Mouse (Mus musculus) CD4-positive, CD25-positive, alpha-beta regulatory T cell, adult 4 months (primary cell): Measurements from ENCODE around the gene Pigp. TPM values are rescaled to one million over a fixed set of nuclear protein-coding genes. Genes with fewer than 3 reads are reported as not detected.
"Not testable (repeated sequence)": the region's sequence is repeated elsewhere in the genome, so short reads cannot be mapped to it uniquely, and the experiment has no call there.

Experiments
- ATAC-seq: one replicate; pipeline ENCODE4 v1.8.0; 2017
- polyA plus RNA-seq, 2 experiments: library from polyadenylated mRNA; unstranded; fragments of 100-300 nt; shearing (Covaris generic); gene quantifications; one replicate each; pipeline ENCODE4 v1.2.1; 2017

Gene Pigp
- polyA plus RNA-seq, 2 experiments from 2014 or later, result 69.4 to 71.7 TPM

DNA sequence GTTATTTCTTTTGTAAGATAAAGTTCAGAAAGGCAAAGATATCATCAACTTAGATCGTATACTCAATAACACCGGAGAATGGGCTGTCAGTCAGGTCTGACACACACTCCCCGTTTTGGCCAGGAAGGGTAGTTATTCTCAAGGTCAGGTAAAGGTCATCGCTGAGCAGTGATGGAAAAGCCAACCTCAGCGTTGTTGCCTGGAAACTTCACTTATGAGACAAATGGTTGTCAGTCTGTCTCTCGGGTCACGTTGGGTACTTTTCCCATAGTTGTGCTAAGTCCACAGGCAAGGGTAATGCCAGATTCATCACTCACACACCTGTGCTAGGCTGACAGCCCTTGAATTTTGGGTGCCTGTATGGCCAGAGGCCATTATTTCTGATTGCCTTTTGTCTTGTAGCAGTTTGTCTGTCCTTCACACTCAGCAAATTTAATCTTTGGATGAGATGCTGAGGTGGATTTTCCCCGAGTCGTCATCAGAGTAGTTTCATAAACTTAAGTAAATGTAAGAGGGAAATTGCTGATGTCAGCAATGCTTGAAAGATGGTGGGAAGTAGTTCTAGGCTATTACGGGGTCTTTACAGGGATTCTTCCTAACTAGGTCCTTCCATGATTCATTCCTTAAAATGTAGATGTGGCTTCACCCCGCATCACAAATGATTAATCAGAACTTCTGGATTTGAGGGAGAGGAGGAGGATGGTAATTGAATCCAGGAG lies 14.7 kb downstream of the Pigp start:
- ATAC-seq, result no peak

DNA sequence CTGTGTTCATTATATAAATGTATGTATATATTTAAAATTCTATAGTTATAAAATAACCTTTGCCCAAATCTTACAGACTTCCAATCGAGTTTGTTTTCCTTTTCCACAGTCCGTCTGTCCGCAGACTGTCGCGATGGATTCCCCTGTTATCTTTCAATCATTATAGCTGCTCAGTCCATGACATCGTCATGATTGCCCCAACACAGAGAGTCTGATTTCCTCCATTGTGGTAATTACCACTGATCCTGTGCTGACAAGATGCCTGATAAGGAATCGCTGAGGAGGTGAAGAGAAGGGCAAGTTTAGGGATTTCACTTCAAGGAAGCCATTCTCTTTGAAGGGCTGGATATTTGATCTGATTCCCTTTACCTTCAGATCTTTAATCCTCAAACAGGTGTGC lies 15.6 kb downstream of the Pigp start:
- ATAC-seq, result no peak

DNA sequence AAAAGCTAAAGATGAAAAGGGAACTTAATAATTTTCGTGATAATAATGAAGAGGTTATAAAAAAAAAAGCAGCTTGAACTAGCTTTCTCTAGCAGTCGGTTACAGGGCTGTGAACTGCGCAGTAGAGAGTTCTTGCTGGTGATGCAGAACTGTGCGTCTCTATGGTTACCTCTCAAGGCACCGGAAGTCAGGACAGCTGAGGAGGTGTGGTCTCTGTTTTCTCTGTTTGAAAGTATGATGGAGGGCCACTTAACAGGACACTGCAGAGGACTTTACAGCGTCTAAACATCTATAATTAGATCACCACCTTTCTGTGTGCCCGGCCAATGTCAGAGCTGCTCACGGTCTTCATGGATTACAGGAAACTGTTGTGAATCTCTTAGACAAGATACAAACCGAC lies 17.2 kb downstream of the Pigp start:
- ATAC-seq, result peak; percentile 100

DNA sequence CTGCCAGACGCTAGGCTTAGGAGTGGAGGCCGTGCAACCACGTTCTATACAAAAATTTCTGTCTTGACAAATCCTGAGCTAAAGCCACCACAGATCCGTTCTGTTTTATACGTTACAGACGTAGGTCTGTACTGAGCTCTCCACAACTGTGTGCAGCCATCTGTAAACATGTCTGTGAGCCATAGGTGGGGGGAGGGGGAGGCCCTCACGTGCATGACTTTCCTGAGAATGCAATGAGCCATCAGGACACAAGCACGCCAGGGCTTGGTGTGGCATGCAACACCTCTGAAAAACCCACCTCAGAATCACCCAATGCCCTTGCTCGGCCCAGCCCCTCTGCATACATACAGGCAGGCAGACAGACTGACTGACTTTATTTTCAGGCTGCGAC lies 21.4 kb downstream of the Pigp start:
- ATAC-seq, result no peak

DNA sequence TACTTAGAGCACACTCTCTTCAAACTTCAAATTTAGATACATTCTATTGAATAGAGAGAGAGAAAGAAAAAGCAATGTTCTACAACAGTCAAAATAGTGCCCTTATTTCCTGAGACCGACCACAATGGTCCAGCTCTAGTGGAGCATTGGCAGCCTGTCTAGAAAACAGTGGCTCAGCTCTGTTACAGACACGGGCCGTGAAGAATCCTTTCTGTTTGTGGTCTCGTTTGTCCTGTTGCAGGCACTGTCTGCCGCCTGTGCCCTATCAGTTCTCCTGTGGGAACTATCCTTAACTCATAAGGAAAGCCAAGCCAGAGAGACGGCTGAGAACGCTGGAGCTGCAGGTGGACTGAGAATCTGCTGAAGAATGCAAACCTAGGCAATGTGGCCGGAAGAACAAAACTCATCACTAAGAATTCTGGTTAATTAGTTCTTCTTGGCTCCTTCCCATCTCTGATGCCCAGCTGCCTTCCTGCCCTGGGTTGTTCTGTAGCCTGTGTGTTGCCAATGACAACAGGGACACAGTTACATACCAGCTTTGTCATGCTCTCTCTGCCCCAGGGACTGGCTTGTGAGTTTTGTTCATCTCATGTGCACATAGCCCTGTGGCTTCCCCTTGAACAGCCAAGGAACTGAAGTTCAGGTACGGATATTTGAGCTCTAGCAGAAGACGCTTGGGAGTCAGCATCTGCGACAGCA lies 21.9 kb downstream of the Pigp start:
- no peak for ATAC-seq

DNA sequence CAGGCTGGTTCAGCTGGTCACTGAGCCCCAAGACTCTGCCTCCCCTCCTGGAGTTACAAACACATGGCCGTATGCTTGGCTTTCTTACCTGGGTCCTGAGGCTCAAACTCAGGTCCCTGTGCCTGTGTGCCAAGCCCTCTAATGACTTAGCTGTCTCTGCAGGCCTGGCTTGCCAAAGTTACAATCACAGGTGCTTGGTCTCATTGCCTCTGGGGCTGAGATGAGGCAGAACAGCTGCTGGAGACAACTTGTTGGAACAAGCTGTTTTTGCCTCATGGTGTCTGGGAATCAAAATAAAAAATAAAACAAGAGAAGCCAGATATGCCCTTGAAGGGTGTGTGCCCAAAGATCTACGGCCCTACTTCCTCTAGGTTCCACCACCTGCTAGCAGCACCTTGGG lies 22.9 kb downstream of the Pigp start:
- ATAC-seq, result no peak

DNA sequence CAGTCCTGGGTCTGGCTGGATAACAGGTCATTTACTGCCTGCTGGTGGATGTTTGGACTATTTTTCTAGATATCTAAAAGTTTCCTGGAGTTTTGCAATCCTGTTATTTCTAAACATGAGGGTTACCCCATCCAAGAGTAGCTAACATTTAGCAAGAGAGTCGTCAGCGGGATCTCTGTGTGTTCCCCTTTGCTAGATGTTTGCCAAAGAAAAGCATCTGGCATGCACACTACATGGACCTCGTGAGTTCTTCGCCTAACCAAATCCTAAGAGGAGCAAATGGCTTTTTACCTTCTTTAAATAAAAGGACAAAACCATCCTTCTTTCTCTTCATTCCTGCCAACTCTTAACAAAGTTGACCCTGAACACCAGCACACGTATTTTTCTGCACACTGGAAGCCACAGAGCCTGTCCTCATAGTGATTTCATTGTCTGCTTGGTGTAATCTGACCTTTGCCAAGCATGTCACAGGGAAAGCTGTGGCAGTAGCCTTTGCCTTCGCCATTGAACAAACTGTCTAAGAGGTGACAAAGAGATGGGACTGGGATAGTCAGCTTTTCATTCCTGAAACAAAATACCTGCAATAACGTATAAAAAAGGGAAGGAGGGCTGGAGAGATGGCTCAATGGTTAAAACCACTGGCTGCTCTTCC lies 24.4 kb downstream of the Pigp start:
- ATAC-seq, result no peak

DNA sequence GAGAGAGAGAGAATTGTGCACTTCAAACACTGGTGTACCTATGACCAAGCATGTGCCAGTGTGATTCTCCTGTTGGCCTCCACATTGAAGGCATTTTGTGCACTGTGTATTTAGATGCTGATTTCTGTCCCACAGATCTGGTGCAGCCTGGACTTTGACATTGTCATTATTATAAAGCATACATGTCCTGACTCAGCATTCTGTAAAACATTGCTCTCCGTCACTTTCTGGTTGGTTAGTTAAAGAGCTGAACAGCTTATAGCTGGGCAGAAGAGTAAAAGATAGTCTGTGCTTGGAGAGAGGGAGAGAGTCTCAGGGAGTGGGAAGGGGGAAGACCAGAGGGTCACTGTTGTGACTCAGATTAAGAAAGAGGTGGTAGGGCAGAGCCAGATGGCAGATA lies 25.9 kb downstream of the Pigp start:
- no peak for ATAC-seq

DNA sequence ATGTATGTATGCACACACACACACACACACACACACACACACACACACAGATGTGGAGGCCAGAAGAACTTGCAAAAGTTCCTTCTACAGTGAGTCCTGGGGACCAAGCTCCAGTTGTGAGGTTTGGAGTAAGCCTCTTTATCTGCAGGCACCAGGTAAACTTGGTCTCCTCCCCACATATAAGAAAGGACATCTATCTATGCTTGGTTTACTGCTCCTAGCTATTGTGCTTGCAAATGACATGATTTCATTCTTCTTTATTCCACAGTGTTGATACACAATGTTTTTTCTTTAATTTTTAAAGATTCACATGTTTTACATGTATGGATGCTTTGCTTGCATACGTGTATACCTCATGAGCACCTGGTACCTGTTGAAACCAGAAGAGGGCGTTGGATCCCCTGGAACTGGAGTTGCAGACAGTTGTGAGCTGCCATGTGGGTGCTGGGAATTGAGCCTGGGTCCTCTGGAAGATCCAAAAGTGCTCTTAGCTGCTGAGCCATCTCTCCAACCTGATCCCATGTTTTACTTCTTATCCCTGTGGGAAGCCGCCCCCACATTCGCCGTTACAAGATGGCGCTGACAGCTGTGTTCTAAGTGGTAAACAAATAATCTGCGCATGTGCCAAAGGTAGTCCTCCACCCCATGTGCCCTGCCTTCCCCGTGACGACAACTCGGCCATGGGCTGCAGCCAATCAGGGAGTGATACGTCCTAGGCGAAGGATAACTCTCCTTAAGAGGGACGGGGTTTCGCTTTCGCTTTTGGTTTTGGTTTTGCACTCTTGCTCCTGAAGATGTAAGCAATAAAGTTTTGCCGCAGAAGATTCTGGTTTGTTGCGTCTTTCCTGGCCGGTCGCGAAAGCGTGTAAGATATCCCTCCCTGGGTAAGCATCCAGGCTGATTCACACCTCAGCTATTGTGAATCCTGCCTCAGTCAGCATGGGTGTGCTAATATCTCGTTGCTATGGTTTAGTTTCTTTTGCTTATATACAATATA lies 32.2 kb downstream of the Pigp start:
- not testable (repeated sequence) for ATAC-seq

DNA sequence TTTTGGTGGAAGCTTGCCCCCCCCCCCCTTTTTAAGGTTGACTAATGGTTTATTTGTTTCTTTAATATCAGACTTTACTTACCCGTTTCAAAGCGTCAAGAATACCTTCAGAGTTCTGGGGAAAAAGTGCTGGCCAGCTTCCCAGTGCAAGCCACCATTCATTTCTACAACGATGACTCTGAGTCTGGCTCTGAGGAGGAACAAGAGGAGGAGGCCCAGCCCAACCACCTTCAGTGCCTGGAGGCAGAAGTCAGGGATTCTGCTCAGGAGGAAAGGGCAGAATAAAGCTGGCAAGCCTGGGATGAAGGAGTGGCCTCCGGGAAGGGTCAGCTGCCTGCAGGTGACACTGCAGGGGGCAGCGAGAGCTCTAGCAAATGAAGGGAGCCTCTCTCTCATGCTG lies 36.0 kb downstream of the Pigp start:
- ATAC-seq, result no peak

DNA sequence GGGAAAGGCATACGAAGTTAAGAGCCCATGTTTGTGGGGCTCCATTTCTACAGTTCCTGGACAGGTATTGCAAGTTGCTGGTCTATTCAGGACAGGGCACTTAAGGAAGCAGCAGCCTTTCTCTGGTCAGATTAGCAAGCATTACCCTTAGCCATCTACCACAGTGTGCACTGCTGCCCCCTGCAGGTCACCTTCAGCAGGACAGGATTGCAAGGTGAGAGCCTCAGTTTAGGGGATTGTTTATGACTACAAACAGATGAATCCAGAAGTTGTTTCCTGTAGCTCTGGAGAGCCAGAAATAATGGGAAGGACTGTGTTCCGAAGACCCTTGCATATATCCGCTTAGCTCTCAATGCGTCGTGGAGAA lies 39.8 kb downstream of the Pigp start:
- peak; percentile 59 for ATAC-seq

DNA sequence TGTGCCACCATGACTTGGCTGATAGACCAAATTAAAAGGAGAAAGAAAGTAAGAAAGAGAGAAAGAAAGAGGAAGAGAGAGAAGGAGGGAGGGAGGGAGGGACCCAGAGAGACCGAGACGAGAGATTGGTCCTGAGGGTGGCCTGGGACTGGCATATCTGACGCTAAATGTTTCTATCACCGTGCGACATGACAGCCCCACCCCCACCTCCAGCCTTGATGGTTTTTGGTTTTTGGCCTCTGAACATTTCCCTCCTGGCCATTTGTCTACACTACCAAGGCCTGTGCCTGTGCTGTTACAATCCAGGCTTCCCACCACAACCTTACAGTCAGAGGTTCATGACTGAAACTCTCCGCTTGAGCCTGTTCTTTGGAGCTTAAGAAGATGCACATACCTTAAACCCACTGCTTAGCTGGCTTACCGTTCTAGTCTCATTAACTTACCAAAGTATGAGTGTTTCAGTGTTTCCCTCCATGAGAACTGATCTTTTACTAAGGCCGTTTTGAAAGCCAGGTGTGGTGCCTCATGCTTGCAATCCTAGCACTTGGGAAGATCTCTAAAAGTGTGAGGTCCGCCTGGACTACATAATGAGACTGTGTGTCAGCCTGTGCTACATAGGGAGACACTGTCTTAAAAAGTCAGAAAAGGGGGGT lies 40.3 kb downstream of the Pigp start:
- ATAC-seq, result no peak

DNA sequence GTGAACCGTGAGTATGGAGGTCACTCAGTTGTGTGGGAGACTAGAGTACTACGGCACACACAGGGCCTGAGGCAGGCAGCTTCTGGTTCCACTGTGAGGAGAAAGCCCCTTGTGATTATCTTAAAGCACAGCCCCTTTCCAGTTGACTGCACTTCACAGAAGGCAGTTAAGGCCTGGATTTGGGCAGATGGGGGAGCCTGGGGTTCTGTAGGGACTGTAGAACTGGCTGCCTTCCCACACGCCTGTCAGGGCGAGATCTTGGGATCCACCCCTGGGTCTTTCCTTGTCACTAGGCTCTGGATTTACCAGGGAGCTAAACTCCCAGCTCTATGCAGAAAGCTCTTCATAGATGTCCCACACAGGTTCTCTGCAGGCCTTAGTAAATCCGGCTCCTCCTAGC lies 41.2 kb downstream of the Pigp start:
- ATAC-seq, result no peak

DNA sequence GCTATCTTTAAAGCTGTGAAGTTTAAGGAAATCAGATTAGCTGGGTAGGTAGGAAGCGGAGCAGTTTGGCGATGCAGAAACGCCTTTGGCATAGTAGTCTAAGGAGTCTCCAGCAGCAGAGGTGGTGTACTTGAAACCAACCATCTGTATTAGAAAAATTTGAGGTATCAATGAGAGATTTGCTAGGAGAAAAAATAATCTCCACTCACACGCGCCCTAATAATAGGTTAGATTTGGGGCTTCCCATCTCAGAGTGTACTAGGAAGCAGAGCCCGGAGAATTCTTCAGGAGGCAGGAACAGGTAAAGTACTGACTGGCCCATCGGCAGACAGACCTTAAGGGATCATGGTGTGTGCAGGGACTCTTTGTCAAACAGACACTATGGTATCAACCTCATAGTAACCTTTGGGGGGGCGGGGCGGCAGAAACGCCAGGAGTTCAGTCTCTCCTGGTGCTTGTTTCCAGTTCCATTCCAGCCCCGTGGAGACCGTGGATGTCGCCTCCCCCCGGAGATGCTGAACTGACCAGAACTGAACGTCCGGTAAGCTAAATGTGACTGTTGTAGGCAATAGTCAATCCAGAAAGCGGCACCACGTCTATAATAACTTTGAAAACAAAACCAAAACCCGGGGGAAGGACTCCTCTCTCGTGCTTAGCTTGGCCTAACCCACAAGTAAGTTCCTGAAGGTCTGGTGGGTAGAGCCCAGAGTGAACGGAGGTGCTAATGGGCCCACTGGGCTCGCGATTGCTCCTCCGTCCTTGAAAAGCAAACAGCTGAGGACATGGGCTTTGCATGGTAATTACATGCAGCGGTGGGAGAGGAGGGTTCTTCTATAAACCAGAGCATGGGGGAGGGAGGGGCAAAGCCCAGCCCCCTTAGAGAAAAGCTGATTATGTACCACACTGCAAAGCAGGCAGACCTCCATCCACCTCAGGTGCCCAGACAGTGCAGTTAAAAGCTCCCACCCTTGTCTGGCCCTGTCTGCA lies 42.5 kb downstream of the Pigp start:
- ATAC-seq, result peak; percentile 70

DNA sequence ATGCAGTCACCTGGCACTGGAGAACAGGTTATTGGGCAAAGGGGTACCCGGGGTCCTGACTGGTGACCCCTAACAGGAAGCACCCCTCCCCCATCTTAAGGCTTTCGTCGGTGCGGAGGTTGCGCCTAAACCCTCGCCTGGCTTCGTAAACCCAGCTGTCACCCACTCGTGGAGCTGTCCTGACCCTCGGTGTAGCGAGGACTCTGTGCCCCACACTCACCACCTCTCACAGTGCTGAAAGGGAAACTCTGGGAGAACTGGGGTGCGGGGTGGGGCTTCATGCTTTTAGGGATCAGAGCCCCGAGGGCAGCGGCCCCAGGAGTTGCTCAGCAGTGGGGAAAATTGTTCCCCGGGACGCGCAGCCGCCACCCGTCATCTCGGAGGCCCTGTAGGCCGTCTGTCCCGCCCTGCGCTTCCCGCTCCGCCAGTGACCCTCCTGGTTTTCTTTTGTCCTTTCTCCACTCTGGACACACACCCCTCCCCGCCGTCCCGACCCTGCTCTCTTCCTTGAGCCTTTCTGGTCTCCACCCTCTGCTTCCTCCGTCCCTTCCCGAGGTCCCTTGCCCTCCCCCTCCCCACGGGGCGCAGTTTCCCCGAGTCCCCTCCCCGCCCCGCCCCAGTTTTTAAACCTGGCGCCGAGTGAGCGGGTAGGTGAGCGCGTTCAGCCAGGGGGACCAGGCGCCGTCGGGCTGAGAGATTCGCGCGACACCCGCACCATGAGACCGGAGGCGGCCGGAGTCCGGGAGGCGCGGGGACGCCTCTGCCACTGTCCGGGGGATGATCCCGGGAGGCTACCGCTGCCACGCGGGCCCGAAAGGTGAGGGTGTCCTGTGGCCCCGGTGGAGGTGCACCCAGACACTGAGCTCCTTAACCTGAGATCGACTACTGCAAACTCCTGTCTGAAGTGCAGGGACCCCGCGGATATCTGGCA lies 43.6 kb downstream of the Pigp start, which contains the start of gene Ripply3:
Gene Ripply3 (plus strand): TSS at position 640 of the 931 bp plus-strand sequence.
- peak; percentile 18 for ATAC-seq

DNA sequence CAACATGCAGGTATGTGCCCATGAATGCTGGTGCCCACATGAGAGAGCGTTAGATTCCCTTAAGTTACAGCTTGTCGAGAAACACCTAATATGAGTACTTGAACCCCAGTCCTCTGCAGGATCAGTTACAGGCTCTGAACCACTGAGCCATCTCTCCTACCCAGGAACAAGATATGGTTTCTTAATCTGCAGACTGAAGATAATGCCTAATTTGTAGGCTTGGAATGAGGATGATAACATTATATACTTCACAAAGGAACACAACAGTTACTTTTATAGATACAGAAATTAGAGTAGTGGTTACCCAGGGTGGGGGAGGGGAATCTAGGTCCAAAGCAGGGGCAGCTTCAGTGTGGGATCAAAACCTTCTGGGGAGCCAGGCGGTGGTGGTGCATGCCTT lies 45.6 kb downstream of the Pigp start:
- no peak for ATAC-seq

DNA sequence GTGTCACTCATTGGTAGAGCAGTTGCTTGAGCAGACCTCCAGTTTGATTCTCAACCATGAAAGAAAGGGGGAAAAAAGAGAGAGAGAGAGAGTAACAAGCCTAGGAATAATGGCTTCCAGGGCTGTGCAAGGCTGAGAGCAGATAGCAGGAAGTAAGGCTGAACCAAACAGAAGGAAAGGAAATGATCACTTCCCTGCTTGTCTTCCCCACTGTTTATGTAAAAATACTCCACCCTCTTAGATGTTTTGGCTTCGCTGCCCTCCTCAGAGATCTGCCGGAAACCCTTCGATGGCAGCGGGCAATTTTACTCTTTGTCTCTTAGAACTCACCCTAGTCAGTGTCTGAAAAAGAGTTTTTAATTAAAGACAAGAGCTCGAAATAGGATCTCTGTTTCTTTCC lies 48.0 kb downstream of the Pigp start:
- ATAC-seq, result no peak

DNA sequence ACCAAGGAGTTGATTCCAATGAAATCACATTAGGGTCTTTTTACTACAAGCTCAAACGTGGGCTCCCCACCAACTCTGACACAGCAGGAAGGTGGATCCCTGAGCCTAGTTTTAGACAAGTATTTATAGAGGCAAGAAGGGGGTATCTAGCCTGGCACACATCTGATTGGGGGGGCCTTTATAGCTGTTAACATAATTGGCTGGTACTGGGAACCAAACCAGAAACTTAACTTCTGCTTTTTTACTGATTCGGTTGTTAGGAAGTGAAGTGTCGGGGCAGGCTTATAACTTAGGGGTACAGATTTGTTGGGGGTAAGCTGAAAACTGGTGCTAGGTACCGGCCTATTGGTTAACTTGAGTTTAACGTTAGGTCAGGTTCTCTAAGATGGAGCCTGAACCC lies 51.4 kb downstream of the Pigp start:
- no peak for ATAC-seq

DNA sequence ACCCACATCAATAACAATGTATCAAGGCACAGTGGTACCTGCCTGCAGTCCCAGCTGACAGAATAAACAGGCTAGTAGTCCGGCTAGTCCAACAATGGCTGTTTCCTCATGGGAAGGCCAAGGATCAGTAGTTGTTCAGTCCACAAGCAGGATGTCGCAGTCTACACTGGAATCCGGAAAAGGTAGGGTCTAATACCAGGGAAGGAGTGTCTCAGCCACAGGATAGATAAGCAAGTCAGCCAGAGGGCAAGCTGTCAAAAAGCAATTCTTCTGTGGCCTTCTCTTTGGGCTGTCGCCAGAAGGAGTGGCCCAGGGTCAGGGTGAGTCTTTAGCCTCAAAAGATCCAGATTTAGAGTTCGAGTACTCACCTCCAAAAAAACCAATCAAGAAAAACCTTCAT lies 53.9 kb downstream of the Pigp start:
- ATAC-seq, result no peak

DNA sequence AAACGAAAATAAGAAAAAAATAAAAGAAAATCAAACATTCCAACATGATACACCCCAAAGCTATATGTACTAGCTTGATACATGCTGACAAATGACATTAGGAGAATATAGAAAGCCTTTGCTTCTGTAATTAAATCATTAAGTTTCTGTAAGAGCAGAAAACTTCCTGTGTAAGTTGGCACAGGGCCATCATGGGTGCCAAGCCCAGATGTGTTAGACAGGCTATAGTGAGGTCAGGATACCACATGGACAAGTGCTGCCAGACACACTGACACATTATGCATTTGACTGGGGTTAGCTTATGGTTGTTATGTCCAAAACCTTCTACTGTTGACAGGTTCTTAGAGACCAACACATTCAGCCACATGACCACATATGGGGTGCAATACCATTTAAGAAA lies 56.4 kb downstream of the Pigp start:
- no peak for ATAC-seq
